Mouse (Mus musculus) c-Kit-negative CD71-positive TER-119-positive erythroid progenitor cells, embryonic 14.5 days (primary cell): ENCODE results near the gene Slc2a12.

ENCODE experiments used
- DNase-seq: peaks from one replicate; pipeline ENCODE4 v3.0.0-alpha.2; 2013; ENCODE audit warnings: low read depth, low spot score

Gene Slc2a12

DNA sequence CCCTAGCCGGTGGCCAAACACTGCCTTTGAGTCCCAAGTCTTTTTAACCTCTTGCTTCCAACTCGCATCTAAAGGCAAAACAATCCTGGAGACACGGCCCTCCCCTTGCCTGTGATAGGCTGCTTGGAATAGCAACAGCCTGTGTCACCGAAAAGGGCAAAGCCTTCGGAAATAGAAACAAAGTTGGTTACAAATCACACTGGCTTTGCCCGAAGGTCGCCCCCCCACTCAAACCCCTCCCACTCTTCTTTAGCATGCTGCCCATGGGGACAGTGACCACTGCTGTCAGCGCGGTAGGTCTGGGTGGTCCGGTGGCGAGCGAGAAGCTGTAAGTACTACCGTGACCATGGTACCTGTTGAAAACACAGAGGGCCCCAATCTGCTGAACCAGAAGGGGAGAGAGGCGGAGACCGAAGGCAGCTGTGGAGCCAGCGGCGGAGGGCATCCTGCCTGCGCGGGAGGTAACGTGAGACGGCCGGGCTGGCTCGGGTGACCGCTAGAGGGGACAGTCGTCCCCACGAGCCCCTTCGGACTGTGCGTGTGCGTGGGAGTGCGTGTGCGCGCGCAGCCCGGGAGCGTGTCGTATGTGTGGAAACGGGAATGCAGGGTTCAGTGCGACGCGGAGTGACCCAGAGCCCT, at the start of gene Slc2a12:
TSS of gene Slc2a12 (plus strand) at position 159 of the 639 bp plus-strand sequence.
- DNase-seq, result no peak

DNA sequence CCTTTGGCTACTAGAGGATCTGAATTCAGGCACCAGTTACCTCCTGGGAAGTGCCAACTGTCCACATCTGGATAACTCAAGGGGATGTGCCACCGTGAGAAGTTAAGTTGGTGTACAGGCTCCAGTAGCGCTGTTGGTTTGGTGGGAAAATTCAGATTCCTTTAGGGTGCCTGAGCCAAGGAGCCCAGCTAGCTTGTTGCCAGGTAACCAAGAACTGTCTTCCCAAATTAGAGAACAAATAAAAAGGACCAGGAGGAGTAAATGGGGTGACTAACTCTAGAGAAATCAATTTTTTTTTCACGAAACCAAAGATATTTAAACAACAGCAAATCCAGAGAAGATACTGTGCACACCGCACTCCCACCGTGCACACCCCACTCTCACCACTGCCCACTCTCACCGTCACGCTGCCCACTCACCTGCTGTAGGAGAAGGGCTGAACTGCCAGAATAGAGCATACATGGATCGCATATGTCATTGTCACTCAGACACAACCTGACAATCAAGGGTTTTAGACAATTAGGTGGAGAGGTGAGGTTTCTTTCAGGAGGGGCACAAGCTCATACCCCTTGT, 45.8 kb upstream of the Slc2a12 start:
- no peak for DNase-seq

DNA sequence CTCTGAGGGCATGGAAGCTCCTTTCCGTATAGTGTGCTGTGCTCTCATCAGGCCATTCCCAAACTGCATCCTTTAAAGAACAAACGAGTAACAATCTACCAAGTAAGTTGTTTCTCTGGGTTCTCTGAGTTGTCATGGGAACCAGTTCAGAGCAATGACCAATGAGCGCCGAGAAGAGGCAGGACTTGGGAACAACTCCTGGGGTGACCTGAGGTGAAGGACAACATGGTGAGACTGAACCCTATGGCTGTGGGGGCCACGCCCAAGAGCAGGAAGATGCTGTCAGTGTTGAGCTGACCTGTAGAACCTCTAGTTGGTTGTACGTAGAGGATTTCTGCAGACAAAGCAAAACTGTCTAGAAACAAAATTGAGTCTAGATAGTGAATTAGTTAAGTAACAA, 43.8 kb upstream of the Slc2a12 start:
- DNase-seq, result no peak

DNA sequence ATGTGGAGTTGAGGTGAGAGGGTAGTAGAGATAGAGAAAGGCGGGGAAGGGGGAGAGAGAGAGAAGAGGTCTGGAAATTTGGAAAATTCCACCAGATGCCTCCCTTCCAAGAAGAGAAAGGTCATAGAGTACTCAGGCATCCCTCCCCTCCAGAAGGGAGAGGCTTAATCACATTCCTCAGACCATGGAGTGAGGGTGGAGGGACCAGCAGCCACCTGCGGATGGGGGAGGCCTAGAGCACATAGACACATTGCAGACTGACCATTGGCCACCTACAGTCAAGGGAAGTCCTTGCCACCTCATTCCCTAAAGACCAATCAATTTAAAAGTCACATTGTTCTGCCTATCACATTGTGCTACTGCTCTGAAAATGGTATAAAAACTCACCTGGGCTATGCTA, 40.0 kb upstream of the Slc2a12 start:
- DNase-seq, result no peak

DNA sequence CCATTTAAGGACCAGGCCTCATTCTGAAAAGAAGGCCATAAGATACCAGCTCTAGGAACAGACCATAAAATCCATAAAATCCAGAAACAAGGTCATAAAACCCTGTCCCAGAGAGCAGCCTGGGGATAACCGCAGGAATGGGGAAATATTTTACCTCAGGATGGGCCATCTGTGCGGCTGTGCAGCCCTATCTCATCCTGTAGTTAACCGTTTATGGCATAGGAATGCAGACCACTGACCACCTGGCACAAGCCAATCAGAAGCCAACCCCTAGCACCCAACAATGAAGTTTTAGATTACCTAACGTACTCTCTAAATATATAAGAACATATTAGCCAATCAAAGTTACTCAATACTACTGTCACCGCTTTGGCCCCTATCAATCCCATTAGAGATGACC, 36.5 kb upstream of the Slc2a12 start:
- no peak for DNase-seq

DNA sequence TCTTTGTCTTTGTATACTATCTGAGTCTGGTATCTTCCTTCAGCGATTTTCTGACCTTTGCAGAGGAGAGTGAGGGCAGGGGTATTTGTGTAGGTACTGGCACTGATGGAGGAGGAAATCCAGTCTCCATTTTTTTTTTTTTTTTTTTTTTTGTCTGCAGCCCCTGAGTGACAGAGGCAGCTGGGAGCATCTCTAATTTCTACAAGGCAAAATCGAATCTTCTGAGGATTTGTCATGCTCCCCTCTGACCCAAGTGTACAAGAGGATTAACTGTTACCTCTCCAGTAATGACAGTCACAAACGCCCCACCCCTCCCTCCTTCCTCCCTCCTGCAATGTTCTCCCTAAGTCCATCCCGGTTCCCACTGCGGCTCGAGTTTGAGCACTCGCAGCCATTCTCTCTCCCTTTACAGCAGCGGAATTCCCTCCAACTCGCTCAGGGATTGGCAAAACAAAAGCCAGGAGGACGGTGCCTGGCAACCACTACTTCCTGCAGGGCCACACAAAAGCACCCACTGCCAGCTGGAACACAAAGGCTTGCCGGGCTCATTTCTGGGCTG, 35.9 kb upstream of the Slc2a12 start:
- no peak for DNase-seq

DNA sequence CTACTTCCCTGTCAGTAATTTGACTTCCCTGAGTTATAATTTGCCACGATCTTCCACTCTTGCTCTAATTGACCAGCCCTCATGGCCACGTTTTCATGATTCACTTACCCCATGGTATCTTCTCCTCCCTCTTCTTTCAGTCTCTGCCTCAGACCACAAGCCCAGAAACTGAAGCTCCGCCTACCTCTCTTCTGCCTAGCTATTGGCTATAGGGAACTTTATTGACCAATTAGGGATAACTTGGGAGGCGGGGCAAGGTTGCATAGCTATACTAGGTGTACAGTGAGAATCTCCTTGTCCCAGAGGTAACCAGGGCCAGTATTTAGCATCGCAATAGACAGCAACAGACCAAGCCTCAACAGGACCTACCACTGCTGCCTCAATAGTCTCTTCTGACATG, 31.5 kb upstream of the Slc2a12 start:
- no peak for DNase-seq

DNA sequence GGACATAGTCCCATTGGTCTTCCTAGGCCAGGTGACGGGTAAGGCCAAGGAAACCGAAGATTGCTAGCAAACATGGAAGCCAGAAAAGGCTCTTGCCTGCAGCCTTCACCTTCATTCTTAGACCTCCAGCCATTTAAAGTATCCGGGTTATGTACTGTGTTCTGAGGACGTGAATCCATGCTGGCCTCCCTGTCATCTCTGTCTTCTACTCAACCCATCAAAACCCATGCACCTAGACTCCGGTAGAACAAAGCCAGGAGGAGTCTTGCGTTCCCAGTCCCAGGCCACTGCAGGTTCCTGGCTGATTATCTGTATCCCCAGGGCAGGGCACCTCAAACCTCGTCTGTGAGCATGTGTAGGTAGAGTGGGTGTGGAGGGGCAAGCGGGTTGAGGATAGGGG, 30.3 kb upstream of the Slc2a12 start:
- no peak for DNase-seq

DNA sequence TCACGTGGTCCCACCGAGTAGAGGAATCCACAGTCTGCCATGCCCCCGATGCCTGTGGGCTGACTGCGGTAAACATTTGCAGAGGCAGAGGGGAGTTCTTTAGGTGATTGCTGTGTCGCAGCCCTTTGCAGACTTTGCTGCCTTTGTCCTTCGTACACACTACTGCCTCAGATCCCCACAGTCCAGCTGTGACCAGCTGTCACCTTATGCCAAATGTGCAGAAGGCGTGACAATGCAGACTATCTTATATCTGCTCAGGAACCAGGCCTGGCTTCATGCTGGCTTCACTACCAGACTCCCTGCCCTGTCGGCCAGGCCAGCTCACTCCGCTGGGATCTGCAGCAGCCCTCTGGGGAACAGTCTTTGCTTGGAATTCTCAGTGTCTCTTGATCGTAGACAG, 29.5 kb upstream of the Slc2a12 start:
- DNase-seq, result no peak

DNA sequence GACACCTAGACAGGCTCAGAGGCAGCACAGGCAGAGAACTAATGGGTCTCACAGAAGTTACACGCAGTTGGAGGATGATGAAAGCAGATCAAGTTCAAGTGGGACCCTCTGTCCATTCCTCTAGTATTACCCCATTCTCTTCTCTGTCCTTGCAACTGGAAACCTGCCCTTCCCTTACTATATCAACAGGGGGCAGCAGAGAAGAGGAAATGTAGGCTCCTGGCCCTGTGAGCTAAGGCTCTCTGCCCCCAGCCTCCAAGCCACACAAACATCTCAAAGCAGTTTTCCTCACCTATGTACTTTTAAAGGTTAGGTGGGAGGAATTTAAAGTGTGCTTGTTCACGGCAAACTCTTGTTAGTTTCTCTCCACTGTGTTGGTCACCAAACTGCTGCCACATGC, 26.0 kb upstream of the Slc2a12 start:
- DNase-seq, result no peak

DNA sequence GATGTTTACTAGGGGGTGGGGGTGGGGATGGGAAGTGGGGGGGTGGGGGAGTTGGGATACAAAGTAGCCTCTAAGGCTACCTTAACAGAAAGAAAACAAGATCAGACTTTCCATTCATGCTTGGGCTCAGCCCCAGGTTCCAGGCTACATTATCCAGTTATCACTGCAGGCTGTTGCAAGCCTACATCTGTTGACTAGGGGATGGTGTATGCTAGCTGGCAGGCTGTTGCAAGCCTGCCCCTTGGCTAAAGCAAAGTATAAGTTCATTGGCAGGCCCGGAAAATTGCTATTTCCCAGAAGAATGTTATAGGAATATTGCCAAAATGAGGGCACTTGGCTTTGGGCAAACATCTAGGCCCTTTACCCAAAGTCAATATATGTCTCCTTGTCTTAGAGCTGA, 16.0 kb upstream of the Slc2a12 start:
- no peak for DNase-seq

DNA sequence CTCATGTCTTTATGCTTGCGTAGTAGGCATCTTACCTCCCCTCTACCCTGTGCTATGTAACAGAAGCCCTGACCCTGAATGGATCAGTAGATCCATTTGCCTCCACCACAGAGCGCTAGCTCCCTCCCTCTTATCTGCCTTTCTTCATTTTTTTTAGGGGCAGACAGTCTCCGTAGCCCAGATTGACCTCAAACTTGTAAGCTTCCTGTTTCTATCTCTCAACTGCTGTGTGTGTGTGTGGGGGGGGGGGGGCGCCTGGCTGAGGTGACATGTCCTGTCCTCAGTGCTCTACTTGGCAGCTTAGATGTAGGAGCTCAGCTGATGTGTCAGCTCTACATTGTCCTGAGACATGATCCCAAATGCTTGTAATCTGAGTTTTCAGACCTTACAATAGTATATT, 13.7 kb upstream of the Slc2a12 start:
- no peak for DNase-seq

DNA sequence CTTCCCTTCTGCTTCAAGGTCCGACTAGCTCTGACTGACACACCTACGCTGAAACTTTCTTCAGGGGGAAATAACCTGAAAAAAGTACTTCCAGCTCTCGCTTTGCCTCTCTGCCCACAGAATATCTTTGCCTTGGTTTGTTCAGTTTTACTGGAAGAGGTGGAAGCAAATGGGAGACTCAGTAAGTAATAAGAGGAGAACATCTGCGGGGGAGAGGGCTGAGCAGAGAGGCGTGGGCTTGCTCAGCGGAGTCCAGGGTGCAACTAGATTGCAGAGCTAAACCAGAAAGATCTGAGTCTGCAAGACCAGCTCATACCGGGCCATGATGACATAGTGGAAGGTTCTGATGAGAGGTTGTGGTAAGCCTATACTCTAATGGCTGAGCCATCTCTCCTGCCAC, 13.3 kb upstream of the Slc2a12 start:
- no peak for DNase-seq

DNA sequence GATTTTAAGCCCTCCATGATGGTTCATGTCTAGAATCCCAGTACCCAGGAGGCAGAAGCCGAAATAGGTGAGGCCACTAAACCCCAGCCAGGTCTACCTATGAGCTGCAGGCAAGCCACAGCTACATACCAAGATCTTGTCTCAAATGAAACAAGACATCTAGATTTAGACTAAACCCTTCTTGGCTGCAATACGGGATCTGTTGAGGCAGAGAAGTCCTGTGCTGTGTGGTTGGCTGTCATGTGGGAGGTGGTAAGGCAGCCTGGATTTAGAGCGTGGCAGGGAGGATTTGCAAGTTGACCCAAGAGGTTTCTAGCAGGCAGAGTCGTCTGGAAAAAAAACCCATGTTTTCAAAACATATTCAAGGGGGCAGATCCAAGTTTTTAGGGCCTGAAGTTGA, 12.9 kb upstream of the Slc2a12 start:
- DNase-seq, result no peak

DNA sequence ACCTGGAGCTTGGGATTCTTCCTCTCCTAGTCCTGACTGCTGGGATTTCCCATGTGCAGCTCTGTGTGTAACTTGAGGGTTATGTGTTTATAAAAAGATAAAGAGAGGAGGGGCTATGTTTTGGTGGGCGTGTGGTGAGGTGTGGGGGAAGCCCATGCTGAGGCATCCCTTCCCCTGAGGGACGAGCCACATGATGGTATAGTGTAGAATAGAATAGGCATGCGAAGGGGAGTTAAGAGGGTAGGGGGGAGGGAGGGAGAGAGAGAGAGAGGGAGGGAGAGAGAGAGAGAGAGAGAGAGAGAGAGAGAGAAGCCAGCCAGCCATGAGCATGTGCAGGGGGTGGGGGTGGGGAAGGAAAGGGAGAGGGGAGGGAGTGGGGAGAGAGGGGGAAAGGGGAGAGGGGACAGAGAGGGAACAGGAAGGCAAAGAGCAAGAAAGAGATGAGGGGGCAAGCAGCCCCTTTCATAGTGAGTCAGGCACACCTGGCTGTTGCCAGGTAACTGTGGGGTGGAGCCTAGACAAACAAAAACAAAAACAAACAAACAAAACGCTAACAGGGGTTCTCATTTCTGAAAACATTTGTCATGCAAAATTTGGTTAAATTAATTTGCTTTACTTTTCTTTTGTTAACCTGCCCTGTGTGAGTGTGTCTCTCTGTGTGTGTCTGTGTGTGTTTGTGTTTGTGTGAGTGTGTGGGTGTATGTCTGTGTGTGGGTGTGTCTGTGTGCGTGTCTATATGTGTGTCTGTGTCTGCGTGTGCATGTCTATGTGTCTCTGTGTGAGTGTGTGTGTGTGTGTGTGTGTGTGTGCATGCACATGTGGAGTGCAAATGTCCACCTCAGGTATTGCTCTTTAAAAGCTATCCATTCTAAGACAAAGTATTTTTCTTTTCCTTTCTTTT, 11.2 kb upstream of the Slc2a12 start:
- DNase-seq, result no peak

DNA sequence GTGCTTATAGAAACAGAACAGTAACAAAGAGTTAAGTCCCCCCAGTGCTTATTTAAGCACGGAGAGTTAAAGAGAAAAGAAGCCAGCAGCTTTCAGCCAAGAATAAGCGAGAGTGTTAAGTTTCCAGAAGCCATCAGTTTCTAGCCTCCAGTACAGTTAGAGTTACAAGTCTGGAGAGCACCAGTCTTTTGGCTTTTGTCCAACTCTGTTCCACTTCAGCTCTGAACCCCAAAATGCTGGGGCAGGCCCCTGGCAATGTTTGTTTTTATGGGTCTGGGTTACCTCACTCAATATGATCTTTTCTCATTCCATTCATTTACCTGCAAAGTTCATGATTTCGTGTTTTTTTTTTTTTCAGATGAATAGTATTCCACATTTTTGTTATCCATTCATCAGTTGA, 7.6 kb upstream of the Slc2a12 start:
- no peak for DNase-seq

DNA sequence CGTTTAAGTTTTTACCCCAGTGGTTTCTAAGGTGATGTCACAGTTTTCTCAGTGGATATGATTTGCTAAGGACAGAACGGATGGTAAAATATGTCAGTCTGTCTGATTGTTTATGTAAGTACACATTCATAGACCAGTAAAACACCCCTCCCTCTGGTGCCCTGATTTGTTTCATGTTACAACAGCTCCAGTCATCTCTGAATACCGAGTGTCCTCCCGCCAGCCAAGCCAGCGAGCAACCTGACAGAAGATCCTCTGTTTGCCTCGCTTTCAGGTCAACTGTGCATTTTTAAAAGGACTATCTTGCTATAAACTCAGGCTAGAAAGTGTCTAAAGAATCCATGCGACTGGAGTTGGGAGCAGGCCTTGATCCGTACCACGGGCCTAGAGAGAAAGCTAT, 640 bp upstream of the Slc2a12 start:
- DNase-seq, result no peak

DNA sequence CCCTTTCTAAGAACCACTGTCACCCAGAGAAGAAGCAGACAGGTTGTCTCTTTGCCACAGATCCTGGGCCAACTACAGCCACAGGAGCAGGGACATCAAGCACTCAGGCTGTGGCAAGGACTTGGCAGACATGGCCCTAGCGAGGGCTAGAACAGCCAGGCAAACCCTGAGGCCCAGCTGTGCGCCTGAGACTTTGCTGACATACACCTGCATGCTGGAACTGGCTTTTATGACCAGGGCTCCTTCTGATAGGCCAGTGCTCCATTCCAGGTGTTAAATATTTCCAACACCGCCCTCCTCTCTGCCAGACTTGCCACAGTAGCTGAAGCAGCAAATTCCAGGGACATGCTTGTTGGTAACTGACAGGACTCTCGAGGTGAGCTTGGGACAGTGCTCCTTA, 3.9 kb downstream of the Slc2a12 start:
- DNase-seq, result no peak

DNA sequence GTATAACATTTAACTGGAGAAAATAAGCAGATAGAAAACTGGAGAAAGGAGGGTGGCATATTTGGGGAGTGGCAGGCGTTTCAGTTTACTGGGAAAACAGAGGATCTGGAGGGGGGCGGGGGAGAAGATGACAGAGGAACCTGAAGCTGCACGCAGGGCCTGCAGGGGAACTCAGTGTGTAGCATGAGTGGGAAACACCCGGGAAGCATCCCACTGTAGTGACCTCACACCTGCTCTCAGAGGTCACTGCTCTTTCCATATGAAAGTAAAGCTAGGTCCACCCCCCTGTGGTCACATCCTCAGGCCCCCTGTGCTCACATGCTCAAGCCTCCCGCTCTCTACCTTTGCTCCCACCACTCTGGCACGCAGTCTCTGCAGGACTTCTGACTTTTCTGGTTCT, 9.0 kb downstream of the Slc2a12 start:
- no peak for DNase-seq

DNA sequence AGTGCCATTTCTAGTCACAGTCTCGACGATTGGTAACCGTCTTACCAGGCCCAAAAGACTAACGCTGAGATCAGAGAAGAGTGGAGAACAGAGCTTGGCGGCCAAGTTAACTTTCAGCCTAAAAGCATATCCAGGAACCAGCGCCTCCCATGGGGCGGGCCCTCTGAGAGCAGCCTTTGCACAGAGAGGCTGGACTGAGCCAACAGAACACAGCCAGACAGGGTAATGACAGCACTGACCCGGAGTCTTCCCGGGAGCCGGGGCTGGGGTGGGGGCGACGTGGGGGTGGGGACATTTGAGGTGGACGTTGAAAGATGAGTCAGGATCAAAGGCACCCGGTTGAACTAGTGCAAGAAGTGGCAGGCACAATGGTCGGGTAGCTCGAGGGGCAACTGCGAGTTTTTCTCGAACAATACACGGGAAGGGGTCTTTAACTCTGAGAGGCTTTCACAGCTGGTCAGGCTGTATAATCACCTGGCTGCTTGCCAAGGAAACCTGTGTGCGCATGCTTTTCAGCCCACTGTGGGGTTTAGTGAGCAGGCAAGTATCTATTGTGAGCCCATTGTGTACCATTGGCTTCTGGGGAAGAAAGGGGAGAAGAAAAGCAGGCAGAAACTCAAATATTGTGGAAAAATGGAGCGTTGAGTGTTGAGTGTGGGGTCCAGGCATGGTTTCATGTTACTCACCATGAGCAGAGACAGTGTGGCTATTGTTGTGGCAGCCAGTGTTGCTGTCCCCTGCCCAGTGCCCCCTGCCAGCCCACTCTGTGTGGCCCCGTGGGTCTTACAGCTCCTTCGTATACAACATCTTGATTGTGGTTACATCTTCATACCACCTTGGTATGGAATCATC, 13.9 kb downstream of the Slc2a12 start:
- no peak for DNase-seq

DNA sequence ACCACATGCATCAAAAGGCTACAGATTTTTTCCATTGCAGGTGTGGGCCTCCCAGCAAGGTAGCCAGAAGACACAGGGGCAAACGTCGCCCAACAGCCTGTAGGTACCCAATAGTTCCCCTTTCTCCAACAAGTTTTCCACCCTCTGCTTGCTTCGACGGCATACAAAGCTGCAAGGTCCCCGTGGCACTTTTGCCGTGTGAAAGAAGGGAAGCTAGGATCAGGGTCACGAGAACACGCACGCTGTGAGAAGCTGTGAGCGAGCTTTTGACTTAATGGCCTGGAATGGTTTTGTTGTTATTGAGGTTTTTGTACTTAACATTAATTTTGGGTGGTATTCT, 14.5 kb downstream of the Slc2a12 start:
- no peak for DNase-seq
